Mouse (Mus musculus) liver, embryonic 18 days (tissue): ENCODE measurements around the gene Krtap10-10. TPM values are rescaled to one million over a fixed set of nuclear protein-coding genes. Genes with fewer than 3 reads are reported as not detected.

Experiments
- polyA plus RNA-seq: library from polyadenylated mRNA; depleted of rRNA; stranded (reverse); fragments of >200 nt; gene quantifications from 2 replicates; pipeline ENCODE4 v1.2.3, GENCODE M21; 2012; rRNA removed

Gene Krtap10-10
- polyA plus RNA-seq = not detected in 2 replicates

GRCm38 (mm10) chr10:77835647-77836046 lies at the start of gene Krtap10-10:
Gene Krtap10-10, plus strand, starts transcription at chr10:77835947.

GRCm38 (mm10) chr10:77787876-77788275 lies 47.9 kb upstream of the Krtap10-10 start, which contains the start of gene Gm7137:
Gene Gm7137, minus strand, starts transcription at chr10:77788200.

GRCm38 (mm10) chr10:77794976-77795375 lies 40.8 kb upstream of the Krtap10-10 start, which contains the start of gene Gm9639:
Gene Gm9639, minus strand, starts transcription at chr10:77795076.

GRCm38 (mm10) chr10:77798921-77799508 lies 36.7 kb upstream of the Krtap10-10 start, which contains the start of gene Gm19668:
Gene Gm19668, minus strand, starts transcription at chr10:77799133.

GRCm38 (mm10) chr10:77811743-77812142 lies 24.0 kb upstream of the Krtap10-10 start, which contains the start of gene Gm9507:
Gene Gm9507, minus strand, starts transcription at chr10:77811843.

GRCm38 (mm10) chr10:77814382-77814781 lies 21.4 kb upstream of the Krtap10-10 start, which contains the start of gene Gm2696:
Gene Gm2696, plus strand, starts transcription at chr10:77814682.

GRCm38 (mm10) chr10:77826951-77827350 lies 8.8 kb upstream of the Krtap10-10 start, which contains the start of gene Krtap10-4:
Gene Krtap10-4, minus strand, starts transcription at chr10:77827095.

GRCm38 (mm10) chr10:77846503-77846902 lies 10.8 kb downstream of the Krtap10-10 start, which contains the start of gene Gm36176:
Gene Gm36176, plus strand, starts transcription at chr10:77846803.

GRCm38 (mm10) chr10:77852559-77852958 lies 16.8 kb downstream of the Krtap10-10 start, which contains the start of gene Gm10318:
Gene Gm10318, plus strand, starts transcription at chr10:77852859.

GRCm38 (mm10) chr10:77861675-77862074 lies 25.9 kb downstream of the Krtap10-10 start, which contains the start of gene Gm3285:
Gene Gm3285, plus strand, starts transcription at chr10:77861975.

Other genes with a start within 250 kb of the Krtap10-10 start
- 123 and 134 TPM in 2 replicates for gene Sumo3, start 229.8 kb upstream of the Krtap10-10 start, polyA plus RNA-seq
- 0.16 TPM in 1 of 2 replicates, not detected in the other for gene Gm49325, start 229.8 kb upstream of the Krtap10-10 start, polyA plus RNA-seq
- gene Ube2g2, start 213.7 kb upstream of the Krtap10-10 start, polyA plus RNA-seq = 22.9 and 27.2 TPM in 2 replicates
- 0.10 and 0.12 TPM in 2 replicates for gene Tspear, start 149.4 kb upstream of the Krtap10-10 start, polyA plus RNA-seq
- gene Gm19402, start 145.2 kb upstream of the Krtap10-10 start, polyA plus RNA-seq = not detected in 2 replicates
- not detected in 2 replicates for gene Gm9508, start 138.7 kb upstream of the Krtap10-10 start, polyA plus RNA-seq
- gene Gm10272, start 129.3 kb upstream of the Krtap10-10 start, polyA plus RNA-seq = not detected in 2 replicates
- gene Gm10024, start 124.5 kb upstream of the Krtap10-10 start, polyA plus RNA-seq = not detected in 2 replicates
- gene Gm10142, start 120.1 kb upstream of the Krtap10-10 start, polyA plus RNA-seq = not detected in 2 replicates
- gene Krtap12-1, start 115.3 kb upstream of the Krtap10-10 start, polyA plus RNA-seq = not detected in 2 replicates
- not detected in 2 replicates for gene Gm10100, start 109.5 kb upstream of the Krtap10-10 start, polyA plus RNA-seq
- not detected in 2 replicates for gene Gm18596, start 93.3 kb upstream of the Krtap10-10 start, polyA plus RNA-seq
- not detected in 2 replicates for gene Gm9736, start 84.6 kb upstream of the Krtap10-10 start, polyA plus RNA-seq
- not detected in 2 replicates for gene Gm3233, start 76.3 kb upstream of the Krtap10-10 start, polyA plus RNA-seq
- not detected in 2 replicates for gene Gm3238, start 64.6 kb upstream of the Krtap10-10 start, polyA plus RNA-seq
- gene Gm7138, start 59.0 kb upstream of the Krtap10-10 start, polyA plus RNA-seq = not detected in 2 replicates
- not detected in 2 replicates for gene Gm3250, start 53.4 kb upstream of the Krtap10-10 start, polyA plus RNA-seq
- gene Gm7137, start 47.7 kb upstream of the Krtap10-10 start, polyA plus RNA-seq = not detected in 2 replicates
- gene Gm9639, start 40.9 kb upstream of the Krtap10-10 start, polyA plus RNA-seq = not detected in 2 replicates
- gene Gm19668, start 36.8 kb upstream of the Krtap10-10 start, polyA plus RNA-seq = not detected in 2 replicates
- gene Gm9507, start 24.1 kb upstream of the Krtap10-10 start, polyA plus RNA-seq = not detected in 2 replicates
- gene Gm2696, start 21.3 kb upstream of the Krtap10-10 start, polyA plus RNA-seq = not detected in 2 replicates
- not detected in 2 replicates for gene Krtap10-4, start 8.9 kb upstream of the Krtap10-10 start, polyA plus RNA-seq
- gene Gm36176, start 10.9 kb downstream of the Krtap10-10 start, polyA plus RNA-seq = not detected in 2 replicates
- gene Gm10318, start 16.9 kb downstream of the Krtap10-10 start, polyA plus RNA-seq = not detected in 2 replicates
- gene Gm3285, start 26.0 kb downstream of the Krtap10-10 start, polyA plus RNA-seq = not detected in 2 replicates
- gene Lrrc3, start 66.6 kb downstream of the Krtap10-10 start, polyA plus RNA-seq = 17.4 and 18.2 TPM in 2 replicates
- gene Trpm2, start 134.6 kb downstream of the Krtap10-10 start, polyA plus RNA-seq = 9.9 and 16.6 TPM in 2 replicates
- 4.6 and 5.0 TPM in 2 replicates for gene 1810043G02Rik, start 142.6 kb downstream of the Krtap10-10 start, polyA plus RNA-seq
- gene Pfkl, start 174.1 kb downstream of the Krtap10-10 start, polyA plus RNA-seq = 52.9 and 54.7 TPM in 2 replicates
- gene Dnmt3l, start 206.0 kb downstream of the Krtap10-10 start, polyA plus RNA-seq = 0.02 and 0.05 TPM in 2 replicates
- gene Aire, start 207.7 kb downstream of the Krtap10-10 start, polyA plus RNA-seq = 0.02 TPM in 2 replicates
- 3.0 and 3.3 TPM in 2 replicates for gene Icosl, start 233.4 kb downstream of the Krtap10-10 start, polyA plus RNA-seq